Mouse (Mus musculus) forebrain, embryonic 10.5 days (tissue): ENCODE measurements around the gene Ern2. TPM values are rescaled to one million over a fixed set of nuclear protein-coding genes. Genes with fewer than 3 reads are reported as not detected.

ENCODE experiments used
- DNase-seq: peaks from one replicate; pipeline ENCODE4 v3.0.0-alpha.2; 2017; ENCODE audit warnings: low spot score; ENCODE audit errors: extremely low spot score
- H3K27ac ChIP-seq: fragments of 300-500 bp; sonication (generic); 2 replicates; pipeline ENCODE4 v1.5.1; 2016; ENCODE audit warnings: mild to moderate bottlenecking
- H3K27me3 ChIP-seq: fragments of 300-500 bp; sonication (generic); 2 replicates; pipeline ENCODE4 v1.6.1; 2016; ENCODE audit warnings: mild to moderate bottlenecking; ENCODE audit not compliant: poor library complexity, severe bottlenecking
- H3K36me3 ChIP-seq: fragments of 300-500 bp; sonication (generic); replicated peaks from 2 replicates; pipeline ENCODE4 v1.6.1; 2016; ENCODE audit warnings: mild to moderate bottlenecking, moderate library complexity
- H3K4me1 ChIP-seq: fragments of 300-500 bp; sonication (generic); 2 replicates; pipeline ENCODE4 v1.6.1; 2016
- H3K4me3 ChIP-seq: fragments of 300-500 bp; sonication (generic); 2 replicates; pipeline ENCODE4 v1.5.1; 2016; ENCODE audit warnings: mild to moderate bottlenecking, moderate library complexity
- H3K9me3 ChIP-seq: fragments of 300-500 bp; sonication (generic); 2 replicates; pipeline ENCODE4 v1.6.1; 2016; ENCODE audit warnings: mild to moderate bottlenecking, moderate library complexity
- WGBS: fragments of 180-500 bp; shearing (Covaris S2); methylation state at CpG from one replicate; pipeline ENCODE4 v1.1.7; 2016; 5-methylcytosine and 5-hydroxymethylcytosine counted together
- polyA plus RNA-seq: library from polyadenylated mRNA; unstranded; fragments of >200 nt; fragmentation: Nextera tagmentation; extraction: Ambion mirVana; gene quantifications from 2 replicates; pipeline ENCODE4 v1.2.1, GENCODE M21; 2016

The Ern2 gene
- polyA plus RNA-seq, 1 experiment from 2014 or later = not detected

GRCm38 (mm10) chr7:122140991-122141390 is 45.0 kb downstream of the Ern2 start:
- Histone ChIP-seq H3K9me3 (no peaks in the 10 kb centered on the region), H3K4me1 (no peaks in the 10 kb centered on the region), H3K27me3 (no peaks in the 10 kb centered on the region), H3K4me3 (no peak overlapping the region), H3K27ac (no peak overlapping the region), H3K36me3 (peaks cover 98% of the 10 kb centered on the region)
- DNase-seq = no peak

DNA sequence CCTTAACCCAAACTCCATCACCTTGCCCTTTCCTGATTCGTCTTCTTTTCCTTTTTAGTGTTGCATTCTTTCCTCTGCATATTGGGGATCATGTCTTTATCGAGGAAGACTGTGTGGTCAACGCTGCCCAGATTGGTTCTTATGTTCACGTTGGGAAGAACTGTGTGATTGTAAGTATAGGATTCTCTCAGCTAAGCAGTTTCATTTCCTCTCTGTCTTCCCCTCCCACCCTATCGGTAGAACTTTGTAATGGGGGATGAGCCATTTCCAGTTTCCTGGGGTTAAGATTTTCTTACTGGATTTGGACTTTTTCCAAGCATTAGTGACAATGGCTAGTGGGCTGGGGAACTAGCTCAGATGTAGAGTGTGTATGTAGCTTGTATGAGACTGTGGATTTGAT is 47.8 kb downstream of the Ern2 start:
- Histone ChIP-seq H3K27me3 (no peaks in the 10 kb centered on the region), H3K36me3 (peaks cover 89% of the 10 kb centered on the region), H3K4me1 (peaks cover 7% of the 10 kb centered on the region), H3K27ac (no peak overlapping the region), H3K9me3 (no peaks in the 10 kb centered on the region), H3K4me3 (no peak overlapping the region)
- 96% methylated on average over 5 of the region's 5 CpGs for WGBS
- DNase-seq = no peak

GRCm38 (mm10) chr7:122137071-122137470 is 48.9 kb downstream of the Ern2 start:
- Histone ChIP-seq H3K9me3 (no peaks in the 10 kb centered on the region), H3K4me1 (peaks cover 9% of the 10 kb centered on the region), H3K27me3 (no peaks in the 10 kb centered on the region), H3K36me3 (peaks cover 78% of the 10 kb centered on the region), H3K4me3 (no peak overlapping the region), H3K27ac (no peak overlapping the region)
- no peak for DNase-seq

DNA sequence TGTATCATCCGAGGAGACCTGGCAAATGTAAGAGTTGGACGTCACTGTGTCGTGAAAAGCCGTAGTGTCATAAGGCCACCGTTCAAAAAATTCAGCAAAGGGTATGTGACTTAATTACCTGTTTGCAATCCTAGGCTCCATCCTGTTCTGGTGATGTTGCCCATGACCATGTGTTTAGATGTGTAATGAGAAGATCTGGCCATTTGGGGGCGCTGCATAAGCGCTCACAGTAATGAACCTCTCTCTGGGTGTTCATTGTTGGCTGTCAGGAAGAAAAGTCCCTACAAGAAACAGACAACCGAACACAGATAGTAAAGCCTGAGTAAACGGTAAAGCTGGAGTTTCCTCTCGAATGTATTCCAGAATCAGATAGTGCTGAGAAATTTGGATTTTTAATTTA is 50.9 kb downstream of the Ern2 start:
- Histone ChIP-seq H3K27me3 (no peaks in the 10 kb centered on the region), H3K9me3 (no peaks in the 10 kb centered on the region), H3K4me3 (no peak overlapping the region), H3K27ac (no peak overlapping the region), H3K4me1 (peaks cover 20% of the 10 kb centered on the region), H3K36me3 (peaks cover 58% of the 10 kb centered on the region)
- 75% methylated on average over 10 of the region's 10 CpGs for WGBS
- no peak for DNase-seq

GRCm38 (mm10) chr7:122133338-122133625 is 52.7 kb downstream of the Ern2 start:
- peaks cover 57% of the 10 kb centered on the region for H3K36me3 ChIP-seq
- peak overlapping the region; percentile 93 for H3K27ac ChIP-seq
- no peak for DNase-seq
- H3K4me1 ChIP-seq = peaks cover 20% of the 10 kb centered on the region
- 22% methylated on average over 8 of the region's 8 CpGs for WGBS
- peak overlapping the region; percentile 93 for H3K4me3 ChIP-seq
- H3K27me3 ChIP-seq = no peaks in the 10 kb centered on the region
- no peaks in the 10 kb centered on the region for H3K9me3 ChIP-seq

DNA sequence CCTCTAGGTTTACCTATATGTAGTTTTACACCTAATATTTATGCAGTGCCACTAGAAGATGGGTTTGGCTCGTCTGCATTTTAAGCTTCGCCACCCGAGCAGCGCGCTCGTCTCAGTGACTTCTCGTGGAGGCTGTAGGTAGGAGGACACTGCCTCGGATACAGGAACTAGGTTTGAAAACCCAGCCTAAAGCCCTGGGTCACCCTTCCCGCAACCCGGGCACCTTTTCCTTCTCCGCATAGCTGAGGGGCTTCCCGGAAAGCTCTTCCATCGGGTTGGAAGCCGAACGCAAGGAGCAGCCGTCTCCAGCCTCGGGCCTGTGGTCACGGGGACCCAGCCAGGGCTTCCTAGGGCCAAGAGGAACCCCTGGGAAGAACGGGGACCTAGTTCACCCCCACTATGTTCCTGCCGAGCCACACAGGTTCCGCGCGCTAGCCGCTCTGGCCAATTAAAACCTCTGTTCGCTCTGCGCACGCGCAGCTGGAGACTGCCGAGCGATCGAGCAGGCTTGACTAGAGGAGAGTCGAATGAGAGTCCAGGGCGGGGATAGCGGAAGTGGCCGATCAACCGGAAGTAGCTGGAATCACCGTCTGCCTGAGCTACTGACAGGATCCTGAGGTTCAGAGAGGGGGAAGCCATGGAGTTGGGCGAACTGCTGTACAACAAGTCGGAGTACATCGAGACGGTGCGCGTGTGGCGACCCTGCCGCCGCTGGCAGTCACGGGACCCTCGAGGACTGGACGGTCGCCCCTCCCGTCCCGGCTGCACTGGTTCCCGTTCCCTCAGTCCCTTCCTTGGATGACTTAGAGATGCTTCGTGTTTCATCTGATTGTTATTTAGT is 53.3 kb downstream of the Ern2 start, which contains the start of the genes Palb2 and Dctn5:
TSS of gene Palb2 (minus strand) at position 489 of the 841 bp plus-strand sequence.
TSS of gene Dctn5 (plus strand) at position 545 of the 841 bp plus-strand sequence.
- Histone ChIP-seq H3K36me3 (peaks cover 57% of the 10 kb centered on the region), H3K4me3 (peak within 1 kb of the TSS; percentile 93), H3K27ac (peak within 1 kb of the TSS; percentile 93), H3K27me3 (no peaks in the 10 kb centered on the region), H3K9me3 (no peaks in the 10 kb centered on the region), H3K4me1 (peaks cover 20% of the 10 kb centered on the region)
- WGBS = under 1% methylated on average over 54 of the region's 54 CpGs
- peak; percentile 99 for DNase-seq

- H3K4me1 ChIP-seq = peaks cover 20% of the 10 kb centered on the region
- DNase-seq = no peak
- H3K9me3 ChIP-seq = no peaks in the 10 kb centered on the region
- no peaks in the 10 kb centered on the region for H3K27me3 ChIP-seq
- peak overlapping the region; percentile 93 for H3K4me3 ChIP-seq
- peaks cover 57% of the 10 kb centered on the region for H3K36me3 ChIP-seq
- peak overlapping the region; percentile 93; the same call in 1 of the 2 replicates for H3K27ac ChIP-seq
Observed at GRCm38 (mm10) chr7:122131834-122132233, 54.2 kb downstream of the Ern2 start.

DNA sequence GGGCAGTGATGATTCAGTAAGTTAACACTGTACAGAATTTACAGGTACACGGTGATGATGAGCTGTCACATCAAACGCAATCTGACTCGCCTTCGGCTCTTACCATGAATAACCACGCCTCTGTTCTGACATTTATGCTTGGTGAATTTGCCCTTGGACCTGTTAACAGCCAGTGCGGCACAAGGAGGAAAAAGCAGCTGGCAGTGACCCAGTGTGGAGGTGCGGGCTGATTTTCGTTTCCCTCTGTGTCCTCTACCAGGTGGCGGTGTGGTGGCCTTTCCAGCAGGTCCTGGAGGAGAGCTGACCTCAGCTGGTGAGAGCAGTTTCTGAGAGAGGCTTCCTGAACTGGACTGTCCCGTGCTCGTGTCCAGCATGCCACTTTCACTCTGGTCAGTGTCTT is 59.1 kb downstream of the Ern2 start:
- H3K9me3 ChIP-seq = no peaks in the 10 kb centered on the region
- H3K4me1 ChIP-seq = peaks cover 10% of the 10 kb centered on the region
- peaks cover 79% of the 10 kb centered on the region for H3K36me3 ChIP-seq
- DNase-seq = no peak
- H3K27me3 ChIP-seq = no peaks in the 10 kb centered on the region
- no peak overlapping the region for H3K4me3 ChIP-seq
- 95% methylated on average over 11 of the region's 11 CpGs for WGBS
- no peak overlapping the region for H3K27ac ChIP-seq

- Histone ChIP-seq H3K4me1 (no peaks in the 10 kb centered on the region), H3K4me3 (no peak overlapping the region), H3K27ac (no peak overlapping the region), H3K36me3 (peaks cover 92% of the 10 kb centered on the region), H3K27me3 (no peaks in the 10 kb centered on the region), H3K9me3 (no peaks in the 10 kb centered on the region)
- DNase-seq = no peak
- WGBS = 80% methylated on average over 8 of the region's 8 CpGs
Observed at GRCm38 (mm10) chr7:122125636-122126035, 60.4 kb downstream of the Ern2 start.

GRCm38 (mm10) chr7:122123518-122123917 is 62.5 kb downstream of the Ern2 start:
- Histone ChIP-seq H3K27ac (no peak overlapping the region), H3K36me3 (peaks cover 95% of the 10 kb centered on the region), H3K4me3 (no peak overlapping the region), H3K4me1 (no peaks in the 10 kb centered on the region), H3K27me3 (no peaks in the 10 kb centered on the region), H3K9me3 (no peaks in the 10 kb centered on the region)
- WGBS = 85% methylated on average over 4 of the region's 4 CpGs
- no peak for DNase-seq

Other genes with a start within 250 kb of the Ern2 start
- gene Cog7, start 204.5 kb downstream of the Ern2 start, polyA plus RNA-seq = 23.3 TPM in 2 replicates
- 93.2 and 98.7 TPM in 2 replicates for gene Gga2, start 165.0 kb downstream of the Ern2 start, polyA plus RNA-seq
- gene Ubfd1, start 119.0 kb downstream of the Ern2 start, polyA plus RNA-seq = 65.6 and 66.0 TPM in 2 replicates
- gene Ears2, start 118.9 kb downstream of the Ern2 start, polyA plus RNA-seq = 18.6 and 20.9 TPM in 2 replicates
- 757 and 765 TPM in 2 replicates for gene Ndufab1, start 84.3 kb downstream of the Ern2 start, polyA plus RNA-seq
- gene Palb2, start 53.2 kb downstream of the Ern2 start, polyA plus RNA-seq = 27.1 and 30.0 TPM in 2 replicates
- gene Dctn5, start 53.2 kb downstream of the Ern2 start, polyA plus RNA-seq = 118 and 121 TPM in 2 replicates
- 247 and 262 TPM in 2 replicates for gene Plk1, start 26.8 kb downstream of the Ern2 start, polyA plus RNA-seq
- not detected in 2 replicates for gene Chp2, start 33.3 kb upstream of the Ern2 start, polyA plus RNA-seq
- 3.5 and 4.6 TPM in 2 replicates for gene Prkcb, start 102.5 kb upstream of the Ern2 start, polyA plus RNA-seq